Mouse (Mus musculus) hindbrain, embryonic 13.5 days (tissue): ENCODE data around the gene Tinagl1. TPM values are rescaled to one million over a fixed set of nuclear protein-coding genes. Genes with fewer than 3 reads are reported as not detected.

Experiments used
- ATAC-seq: fragments of 200-750 bp; cut with Nextera tagmentation; 2 replicates; pipeline ENCODE4 v1.8.0; 2017; ENCODE audit warnings: moderate TSS enrichment; ENCODE audit not compliant: low FRiP score
- H3K27ac ChIP-seq: fragments of 300-500 bp; sonication (generic); 2 replicates; pipeline ENCODE4 v1.5.1; 2015; ENCODE audit warnings: inconsistent platforms, mild to moderate bottlenecking, moderate library complexity
- H3K27me3 ChIP-seq: fragments of 300-500 bp; sonication (generic); 2 replicates; pipeline ENCODE4 v1.6.1; 2015; ENCODE audit warnings: mild to moderate bottlenecking, inconsistent platforms
- H3K36me3 ChIP-seq: fragments of 300-500 bp; sonication (generic); 2 replicates; pipeline ENCODE4 v1.6.1; 2015; ENCODE audit warnings: mild to moderate bottlenecking, inconsistent platforms
- H3K4me1 ChIP-seq: fragments of 300-500 bp; sonication (generic); replicated peaks from 2 replicates; pipeline ENCODE4 v1.6.1; 2015; ENCODE audit warnings: inconsistent platforms
- H3K4me2 ChIP-seq: fragments of 300-500 bp; sonication (generic); 2 replicates; pipeline ENCODE4 v1.6.1; 2015; ENCODE audit warnings: inconsistent platforms, mild to moderate bottlenecking, moderate library complexity
- H3K4me3 ChIP-seq: fragments of 300-500 bp; sonication (generic); 2 replicates; pipeline ENCODE4 v1.5.1; 2015; ENCODE audit warnings: mild to moderate bottlenecking, inconsistent platforms
- H3K9ac ChIP-seq: fragments of 300-500 bp; sonication (generic); 2 replicates; pipeline ENCODE4 v1.6.1; 2015; ENCODE audit warnings: mild to moderate bottlenecking, inconsistent platforms
- H3K9me3 ChIP-seq: fragments of 300-500 bp; sonication (generic); 2 replicates; pipeline ENCODE4 v1.6.1; 2016; ENCODE audit warnings: inconsistent platforms
- WGBS: fragments of 180-500 bp; shearing (Covaris S2); methylation state at CpG from one replicate; pipeline ENCODE4 v1.1.7; 2015; 5-methylcytosine and 5-hydroxymethylcytosine counted together
- polyA plus RNA-seq: library from polyadenylated mRNA; unstranded; fragments of >200 nt; fragmentation: Nextera tagmentation; extraction: Ambion mirVana; gene quantifications from 2 replicates; pipeline ENCODE4 v1.2.1, GENCODE M21; 2015

Gene Tinagl1
- polyA plus RNA-seq, 1 experiment from 2014 or later = 7.5 TPM

- ATAC-seq = no peak
- WGBS = 52% methylated on average over 13 of the region's 13 CpGs
- no peak overlapping the region for H3K27ac ChIP-seq
- H3K27me3 ChIP-seq = 0 out of 2 replicates have a peak, but pooled peaks cover 10% of the 10 kb centered on the region
- peaks cover 24% of the 10 kb centered on the region for H3K36me3 ChIP-seq
- H3K9ac ChIP-seq = no peak overlapping the region
- no peaks in the 10 kb centered on the region for H3K9me3 ChIP-seq
- H3K4me2 ChIP-seq = no peak overlapping the region
- H3K4me3 ChIP-seq = no peak overlapping the region
- 0 out of 2 replicates have a peak, but pooled peaks cover 12% of the 10 kb centered on the region for H3K4me1 ChIP-seq
Observed at GRCm38 (mm10) chr4:130130641-130131350, 44.1 kb downstream of the Tinagl1 start.

- WGBS = 80% methylated on average over 10 of the region's 10 CpGs
- H3K4me1 ChIP-seq = 0 out of 2 replicates have a peak, but pooled peaks cover 6% of the 10 kb centered on the region
- H3K27ac ChIP-seq = no peak overlapping the region
- H3K4me2 ChIP-seq = no peak overlapping the region
- H3K36me3 ChIP-seq = peaks cover 31% of the 10 kb centered on the region
- no peak overlapping the region for H3K4me3 ChIP-seq
- no peak overlapping the region for H3K9ac ChIP-seq
- H3K27me3 ChIP-seq = 0 out of 2 replicates have a peak, but pooled peaks cover 5% of the 10 kb centered on the region
- ATAC-seq = no peak
- no peaks in the 10 kb centered on the region for H3K9me3 ChIP-seq
Observed at GRCm38 (mm10) chr4:130130082-130130481, 44.8 kb downstream of the Tinagl1 start.

- Histone ChIP-seq H3K9me3 (no peaks in the 10 kb centered on the region), H3K4me2 (no peak overlapping the region), H3K9ac (no peak overlapping the region), H3K4me3 (no peak overlapping the region), H3K27me3 (no peaks in the 10 kb centered on the region), H3K4me1 (0 out of 2 replicates have a peak, but pooled peaks cover 3% of the 10 kb centered on the region), H3K27ac (no peak overlapping the region), H3K36me3 (peaks cover 43% of the 10 kb centered on the region)
- ATAC-seq = no peak
- 87% methylated on average over 5 of the region's 5 CpGs for WGBS
Observed at GRCm38 (mm10) chr4:130128907-130129306, 46.0 kb downstream of the Tinagl1 start.

- no peaks in the 10 kb centered on the region for H3K4me1 ChIP-seq
- H3K27me3 ChIP-seq = no peaks in the 10 kb centered on the region
- no peak overlapping the region for H3K4me3 ChIP-seq
- no peak overlapping the region for H3K27ac ChIP-seq
- H3K9me3 ChIP-seq = no peaks in the 10 kb centered on the region
- WGBS = 72% methylated on average over 5 of the region's 5 CpGs
- no peak overlapping the region for H3K9ac ChIP-seq
- ATAC-seq = no peak
- H3K36me3 ChIP-seq = peaks cover 71% of the 10 kb centered on the region
- no peak overlapping the region for H3K4me2 ChIP-seq
Observed at GRCm38 (mm10) chr4:130125935-130126334, 49.0 kb downstream of the Tinagl1 start.

GRCm38 (mm10) chr4:130125164-130125563, 49.8 kb downstream of the Tinagl1 start:
- no peaks in the 10 kb centered on the region for H3K9me3 ChIP-seq
- no peak for ATAC-seq
- H3K27me3 ChIP-seq = no peaks in the 10 kb centered on the region
- H3K4me2 ChIP-seq = no peak overlapping the region
- H3K36me3 ChIP-seq = peaks cover 71% of the 10 kb centered on the region
- H3K4me3 ChIP-seq = no peak overlapping the region
- H3K9ac ChIP-seq = no peak overlapping the region
- no peak overlapping the region for H3K27ac ChIP-seq
- no peaks in the 10 kb centered on the region for H3K4me1 ChIP-seq
- WGBS = 93% methylated on average over 6 of the region's 6 CpGs

- Histone ChIP-seq H3K9ac (no peak overlapping the region), H3K36me3 (peaks cover 71% of the 10 kb centered on the region), H3K4me2 (no peak overlapping the region), H3K27ac (no peak overlapping the region), H3K9me3 (no peaks in the 10 kb centered on the region), H3K4me3 (no peak overlapping the region), H3K4me1 (no peaks in the 10 kb centered on the region), H3K27me3 (no peaks in the 10 kb centered on the region)
- WGBS = 95% methylated on average over 4 of the region's 4 CpGs
- ATAC-seq = no peak
Observed at GRCm38 (mm10) chr4:130124110-130124509, 50.8 kb downstream of the Tinagl1 start.

- ATAC-seq = no peak
- H3K9ac ChIP-seq = no peak overlapping the region
- H3K36me3 ChIP-seq = peaks cover 69% of the 10 kb centered on the region
Observed at GRCm38 (mm10) chr4:130123020-130123419, 51.9 kb downstream of the Tinagl1 start.

GRCm38 (mm10) chr4:130121560-130121959, 53.4 kb downstream of the Tinagl1 start:
- ATAC-seq = no peak
- Histone ChIP-seq H3K36me3 (peaks cover 57% of the 10 kb centered on the region), H3K4me2 (no peak overlapping the region), H3K9ac (no peak overlapping the region), H3K27ac (no peak overlapping the region), H3K4me1 (no peaks in the 10 kb centered on the region), H3K9me3 (no peaks in the 10 kb centered on the region), H3K4me3 (no peak overlapping the region), H3K27me3 (no peaks in the 10 kb centered on the region)
- 80% methylated on average over 8 of the region's 8 CpGs for WGBS

More at GRCm38 (mm10) chr4:130123020-130123419, 51.9 kb downstream of the Tinagl1 start:
- Histone ChIP-seq H3K4me1 (no peaks in the 10 kb centered on the region), H3K9me3 (no peaks in the 10 kb centered on the region), H3K27ac (no peak overlapping the region), H3K4me3 (no peak overlapping the region), H3K4me2 (no peak overlapping the region), H3K27me3 (no peaks in the 10 kb centered on the region)
- WGBS = 90% methylated on average over 5 of the region's 5 CpGs

- H3K4me3 ChIP-seq = no peak overlapping the region
- ATAC-seq = no peak
- H3K9me3 ChIP-seq = no peaks in the 10 kb centered on the region
- WGBS = 78% methylated on average over 4 of the region's 4 CpGs
- H3K9ac ChIP-seq = no peak overlapping the region
- no peaks in the 10 kb centered on the region for H3K27me3 ChIP-seq
- H3K4me2 ChIP-seq = no peak overlapping the region
- no peak overlapping the region for H3K27ac ChIP-seq
- peaks cover 49% of the 10 kb centered on the region for H3K36me3 ChIP-seq
- no peaks in the 10 kb centered on the region for H3K4me1 ChIP-seq
Observed at GRCm38 (mm10) chr4:130120752-130121151, 54.2 kb downstream of the Tinagl1 start.

Other genes with a start within 250 kb of the Tinagl1 start
- gene Spocd1, start 245.9 kb downstream of the Tinagl1 start, polyA plus RNA-seq = not detected in 2 replicates
- gene Adgrb2, start 190.3 kb downstream of the Tinagl1 start, polyA plus RNA-seq = 9.3 and 11.3 TPM in 2 replicates
- 5.8 and 14.3 TPM in 2 replicates for gene Col16a1, start 127.3 kb downstream of the Tinagl1 start, polyA plus RNA-seq
- gene Pef1, start 72.6 kb downstream of the Tinagl1 start, polyA plus RNA-seq = 65.1 and 65.7 TPM in 2 replicates
- gene Hcrtr1, start 35.8 kb downstream of the Tinagl1 start, polyA plus RNA-seq = 0.60 and 1.0 TPM in 2 replicates
- gene Gm853, start 47.3 kb upstream of the Tinagl1 start, polyA plus RNA-seq = 0.67 and 1.4 TPM in 2 replicates
- 61.3 and 62.7 TPM in 2 replicates for gene Serinc2, start 104.1 kb upstream of the Tinagl1 start, polyA plus RNA-seq
- 146 and 148 TPM in 2 replicates for gene Fabp3, start 133.5 kb upstream of the Tinagl1 start, polyA plus RNA-seq
- gene Gm10570, start 133.6 kb upstream of the Tinagl1 start, polyA plus RNA-seq = 0.71 and 0.73 TPM in 2 replicates
- 89.7 and 92.8 TPM in 2 replicates for gene Zcchc17, start 184.8 kb upstream of the Tinagl1 start, polyA plus RNA-seq
- 111 and 122 TPM in 2 replicates for gene Snrnp40, start 185.0 kb upstream of the Tinagl1 start, polyA plus RNA-seq